Mouse (Mus musculus): ENCODE data around the gene Hist1h2af.

- TF ChIP-seq POLR2A (IDR thresholded peaks at IDR 0.05; ENCODE audit: extremely low read depth, insufficient read depth, low read length) = no peak
- TF ChIP-seq CTCF (IDR thresholded peaks at IDR 0.05; ENCODE audit: extremely low read depth, insufficient read depth, low read length) = no peak
These were observed 20.7 kb downstream of the Hist1h2af start for GRCm38 (mm10) chr13:23554393-23554792.
